Mouse (Mus musculus) forebrain, embryonic 13.5 days (tissue): Measurements from ENCODE around the gene Taf11. TPM values are rescaled to one million over a fixed set of nuclear protein-coding genes. Genes with fewer than 3 reads are reported as not detected.
A peak's percentile ranks its signal among the peaks of the same experiment; 100 is the strongest.

Experiments
- ATAC-seq: fragments of 200-750 bp; cut with Nextera tagmentation; 2 replicates; pipeline ENCODE4 v1.8.0; 2017
- H3K27ac ChIP-seq: fragments of 300-500 bp; sonication (generic); 2 replicates; pipeline ENCODE4 v1.5.1; 2015; ENCODE audit warnings: inconsistent platforms, mild to moderate bottlenecking, moderate library complexity
- H3K27me3 ChIP-seq: fragments of 300-500 bp; sonication (generic); 2 replicates; pipeline ENCODE4 v1.6.1; 2015; ENCODE audit warnings: mild to moderate bottlenecking, inconsistent platforms
- H3K36me3 ChIP-seq: fragments of 300-500 bp; sonication (generic); 2 replicates; pipeline ENCODE4 v1.6.1; 2015; ENCODE audit warnings: mild to moderate bottlenecking, inconsistent platforms; ENCODE audit not compliant: poor library complexity, severe bottlenecking
- H3K4me1 ChIP-seq: fragments of 300-500 bp; sonication (generic); 2 replicates; pipeline ENCODE4 v1.6.1; 2015; ENCODE audit warnings: inconsistent platforms
- H3K4me2 ChIP-seq: fragments of 300-500 bp; sonication (generic); 2 replicates; pipeline ENCODE4 v1.6.1; 2015; ENCODE audit warnings: inconsistent platforms, mild to moderate bottlenecking, moderate library complexity
- H3K4me3 ChIP-seq: fragments of 300-500 bp; sonication (generic); 2 replicates; pipeline ENCODE4 v1.5.1; 2015; ENCODE audit warnings: mild to moderate bottlenecking, inconsistent platforms
- H3K9ac ChIP-seq: fragments of 300-500 bp; sonication (generic); 2 replicates; pipeline ENCODE4 v1.6.1; 2015; ENCODE audit warnings: mild to moderate bottlenecking, inconsistent platforms
- H3K9me3 ChIP-seq: fragments of 300-500 bp; sonication (generic); replicated peaks from 2 replicates; pipeline ENCODE4 v1.6.1; 2016; ENCODE audit warnings: inconsistent platforms
- WGBS: fragments of 180-500 bp; shearing (Covaris S2); methylation state at CpG from one replicate; pipeline ENCODE4 v1.1.7; 2015; 5-methylcytosine and 5-hydroxymethylcytosine counted together
- polyA plus RNA-seq: library from polyadenylated mRNA; unstranded; fragments of >200 nt; fragmentation: Nextera tagmentation; extraction: Ambion mirVana; gene quantifications from 2 replicates; pipeline ENCODE4 v1.2.1, GENCODE M21; 2015

The Taf11 gene
- polyA plus RNA-seq, 1 experiment from 2014 or later = 87.1 TPM

- peaks cover 5% of the 10 kb centered on the region; the same call in 1 of the 2 replicates for H3K36me3 ChIP-seq
- no peak overlapping the region for H3K4me3 ChIP-seq
- 91% methylated on average over 7 of the region's 7 CpGs for WGBS
- no peak overlapping the region for H3K4me2 ChIP-seq
- ATAC-seq = no peak
- H3K27ac ChIP-seq = no peak overlapping the region
- no peaks in the 10 kb centered on the region for H3K9me3 ChIP-seq
- H3K9ac ChIP-seq = no peak overlapping the region
- no peaks in the 10 kb centered on the region for H3K27me3 ChIP-seq
- peaks cover 36% of the 10 kb centered on the region for H3K4me1 ChIP-seq
Observed at GRCm38 (mm10) chr17:27911371-27911770, 1.7 kb upstream of the Taf11 start.

GRCm38 (mm10) chr17:27908888-27909621 is 589 bp downstream of the Taf11 start, which contains the start of gene Anks1:
Gene Anks1, plus strand, starts transcription at chr17:27909306.
- peaks cover 49% of the 10 kb centered on the region for H3K4me1 ChIP-seq
- under 1% methylated on average over 70 of the region's 78 CpGs for WGBS
- no peaks in the 10 kb centered on the region for H3K9me3 ChIP-seq
- H3K4me2 ChIP-seq = peak within 1 kb of the TSS; percentile 95
- peak; percentile 87 for ATAC-seq
- H3K27ac ChIP-seq = peak within 1 kb of the TSS; percentile 89
- no peaks in the 10 kb centered on the region for H3K27me3 ChIP-seq
- peak within 1 kb of the TSS; percentile 92 for H3K4me3 ChIP-seq
- H3K9ac ChIP-seq = peak within 1 kb of the TSS; percentile 90
- H3K36me3 ChIP-seq = peaks cover 14% of the 10 kb centered on the region

GRCm38 (mm10) chr17:27908206-27908887 is 1.3 kb downstream of the Taf11 start:
- peaks cover 20% of the 10 kb centered on the region for H3K36me3 ChIP-seq
- H3K4me1 ChIP-seq = peaks cover 49% of the 10 kb centered on the region
- H3K27me3 ChIP-seq = no peaks in the 10 kb centered on the region
- peak overlapping the region; percentile 89 for H3K27ac ChIP-seq
- H3K9me3 ChIP-seq = no peaks in the 10 kb centered on the region
- peak overlapping the region; percentile 92 for H3K4me3 ChIP-seq
- peak overlapping the region; percentile 95 for H3K4me2 ChIP-seq
- ATAC-seq = peak; percentile 3; the same call in 1 of the 2 replicates
- peak overlapping the region; percentile 90 for H3K9ac ChIP-seq
- 1% methylated on average over 11 of the region's 12 CpGs for WGBS

DNA sequence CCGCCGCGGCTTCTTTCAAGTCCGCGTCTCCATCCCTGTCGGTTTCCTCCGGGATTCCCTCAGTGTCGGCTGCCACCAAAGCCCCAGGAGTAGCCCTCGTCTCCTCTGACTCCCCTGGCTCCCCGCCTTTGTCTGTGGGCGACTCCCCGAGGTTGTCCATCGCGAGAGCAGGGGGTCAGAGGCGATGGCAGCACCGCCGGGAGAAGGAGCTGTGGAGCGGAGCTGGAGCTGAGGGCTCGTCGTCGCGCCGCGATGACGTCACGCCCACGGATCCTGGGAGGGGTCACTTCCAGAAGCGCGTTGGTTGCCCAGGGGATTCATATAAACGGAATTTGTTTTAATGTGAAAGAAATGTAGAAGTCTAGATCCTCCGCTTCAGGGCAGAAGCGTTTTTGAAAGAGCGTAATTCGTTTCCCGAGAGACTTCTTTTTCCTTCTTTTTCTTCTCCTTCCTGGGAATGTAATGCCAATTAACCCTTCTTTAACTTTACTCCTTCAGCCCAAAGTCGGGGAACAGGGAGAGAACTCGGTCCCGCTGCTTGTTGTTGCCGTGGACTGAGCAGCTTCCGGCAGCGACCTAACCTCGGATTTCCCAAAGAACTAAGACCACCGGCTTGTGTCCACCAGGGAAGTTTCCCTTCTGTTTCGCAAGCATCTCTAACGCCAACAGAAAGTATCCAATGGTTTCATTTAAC is 2.0 kb downstream of the Taf11 start:
- Histone ChIP-seq H3K36me3 (peaks cover 22% of the 10 kb centered on the region), H3K27ac (peak overlapping the region; percentile 6; the same call in 1 of the 2 replicates), H3K4me1 (peaks cover 49% of the 10 kb centered on the region), H3K27me3 (no peaks in the 10 kb centered on the region), H3K4me2 (peak overlapping the region; percentile 95), H3K9ac (peak overlapping the region; percentile 90), H3K9me3 (no peaks in the 10 kb centered on the region), H3K4me3 (peak overlapping the region; percentile 92)
- ATAC-seq = peak; percentile 50
- under 1% methylated on average over 45 of the region's 45 CpGs for WGBS

DNA sequence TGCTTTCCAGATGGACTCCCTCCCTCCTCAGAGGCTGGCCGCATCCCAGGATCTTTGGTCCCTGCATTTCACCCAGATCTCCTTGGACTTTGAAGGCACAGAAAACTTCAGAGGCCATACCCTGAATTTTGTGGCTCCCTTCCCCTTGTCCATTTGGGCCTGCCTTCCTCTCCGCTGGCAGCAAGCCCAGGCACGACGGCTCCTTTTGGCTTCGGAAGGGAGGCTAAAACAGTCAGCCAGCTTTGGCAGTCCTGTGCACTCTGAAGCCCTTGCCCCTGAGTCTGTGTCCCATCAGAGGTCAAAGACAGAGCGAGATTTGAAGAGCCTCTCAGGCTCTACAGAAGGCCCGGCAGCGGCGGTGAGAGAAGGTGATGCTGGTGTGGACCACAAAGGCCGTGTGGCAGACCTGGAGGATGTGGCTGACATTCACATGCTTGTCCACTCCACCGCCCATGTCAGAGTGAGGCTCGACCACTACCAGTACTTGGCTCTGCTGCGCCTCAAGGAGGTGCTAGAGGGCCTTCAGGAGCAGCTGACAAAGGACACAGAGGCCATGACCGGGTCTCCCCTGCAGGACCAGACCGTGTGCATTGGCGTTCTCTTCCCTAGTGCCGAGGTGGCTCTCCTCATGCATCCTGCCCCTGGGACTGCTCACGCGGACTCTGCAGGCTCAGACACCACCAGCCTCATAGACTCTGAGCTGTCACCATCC is 23.0 kb downstream of the Taf11 start:
- Histone ChIP-seq H3K9ac (no peak overlapping the region), H3K36me3 (peaks cover 78% of the 10 kb centered on the region), H3K9me3 (no peaks in the 10 kb centered on the region), H3K4me3 (no peak overlapping the region), H3K27me3 (no peaks in the 10 kb centered on the region), H3K4me1 (no peaks in the 10 kb centered on the region), H3K4me2 (no peak overlapping the region), H3K27ac (no peak overlapping the region)
- 86% methylated on average over 19 of the region's 19 CpGs for WGBS
- ATAC-seq = no peak

GRCm38 (mm10) chr17:27883994-27884393 is 25.6 kb downstream of the Taf11 start:
- ATAC-seq = no peak
- Histone ChIP-seq H3K9me3 (no peaks in the 10 kb centered on the region), H3K4me1 (no peaks in the 10 kb centered on the region), H3K27me3 (no peaks in the 10 kb centered on the region), H3K4me2 (no peak overlapping the region), H3K36me3 (peaks cover 79% of the 10 kb centered on the region), H3K9ac (no peak overlapping the region), H3K27ac (no peak overlapping the region), H3K4me3 (no peak overlapping the region)
- WGBS = 93% methylated on average over 6 of the region's 6 CpGs

DNA sequence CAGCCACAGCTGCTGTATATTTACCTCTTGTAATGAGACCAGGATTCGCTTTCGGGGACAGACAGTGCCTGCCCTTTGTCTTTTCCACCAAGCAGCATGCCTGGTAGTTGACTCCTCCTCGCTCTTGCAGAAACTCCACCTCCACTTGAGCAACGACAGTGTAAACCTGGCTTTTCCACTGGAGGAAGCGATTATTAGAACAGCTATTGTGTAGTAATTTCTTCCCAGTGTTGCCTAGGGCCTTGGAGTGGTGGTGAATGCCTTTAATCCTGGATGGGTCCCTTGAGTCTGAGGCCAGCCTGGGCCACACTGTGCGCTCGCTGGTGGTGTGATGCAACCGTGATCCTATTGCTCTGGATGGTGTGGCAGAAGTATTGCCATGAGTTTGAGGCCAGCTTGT is 26.5 kb downstream of the Taf11 start:
- no peaks in the 10 kb centered on the region for H3K27me3 ChIP-seq
- H3K4me2 ChIP-seq = no peak overlapping the region
- H3K4me1 ChIP-seq = no peaks in the 10 kb centered on the region
- H3K27ac ChIP-seq = no peak overlapping the region
- H3K9me3 ChIP-seq = no peaks in the 10 kb centered on the region
- no peak overlapping the region for H3K4me3 ChIP-seq
- no peak overlapping the region for H3K9ac ChIP-seq
- H3K36me3 ChIP-seq = peaks cover 78% of the 10 kb centered on the region
- ATAC-seq = no peak
- 91% methylated on average over 8 of the region's 8 CpGs for WGBS

- Histone ChIP-seq H3K9ac (no peak overlapping the region), H3K4me1 (no peaks in the 10 kb centered on the region), H3K4me2 (no peak overlapping the region), H3K9me3 (no peaks in the 10 kb centered on the region), H3K36me3 (peaks cover 65% of the 10 kb centered on the region), H3K27me3 (no peaks in the 10 kb centered on the region), H3K27ac (no peak overlapping the region), H3K4me3 (no peak overlapping the region)
- 67% methylated on average over 11 of the region's 11 CpGs for WGBS
- ATAC-seq = no peak
Observed at GRCm38 (mm10) chr17:27881518-27881917, 28.1 kb downstream of the Taf11 start.

DNA sequence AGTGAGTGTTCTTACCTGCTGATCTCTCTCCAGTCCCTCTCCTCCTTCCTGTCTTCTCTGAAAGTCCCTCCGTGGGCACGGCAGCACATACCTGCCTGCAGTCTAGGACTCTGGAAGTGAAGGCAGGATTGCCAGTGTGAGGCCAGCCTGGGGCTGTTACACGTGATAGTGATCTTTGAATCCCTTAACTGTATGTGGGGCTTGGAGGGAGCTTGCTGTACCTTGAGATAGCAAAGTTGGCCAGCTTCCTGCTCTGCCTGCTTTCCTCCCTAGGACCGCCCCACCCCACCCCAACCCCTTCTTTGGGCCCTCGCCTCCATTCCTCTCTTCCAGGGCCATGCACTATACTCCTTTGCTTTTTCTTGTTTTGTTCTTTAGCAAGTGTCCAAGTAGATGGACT is 35.1 kb downstream of the Taf11 start:
- ATAC-seq = no peak
- H3K4me3 ChIP-seq = no peak overlapping the region
- H3K4me2 ChIP-seq = no peak overlapping the region
- H3K27me3 ChIP-seq = no peaks in the 10 kb centered on the region
- WGBS = 78% methylated on average over 5 of the region's 5 CpGs
- H3K36me3 ChIP-seq = peaks cover 12% of the 10 kb centered on the region
- no peaks in the 10 kb centered on the region for H3K4me1 ChIP-seq
- H3K9me3 ChIP-seq = no peaks in the 10 kb centered on the region
- H3K27ac ChIP-seq = no peak overlapping the region
- no peak overlapping the region for H3K9ac ChIP-seq

- ATAC-seq = no peak
- no peak overlapping the region for H3K27ac ChIP-seq
- no peak overlapping the region for H3K9ac ChIP-seq
- no peaks in the 10 kb centered on the region for H3K27me3 ChIP-seq
- H3K4me3 ChIP-seq = no peak overlapping the region
- H3K9me3 ChIP-seq = no peaks in the 10 kb centered on the region
- peaks cover 2% of the 10 kb centered on the region; the same call in 1 of the 2 replicates for H3K36me3 ChIP-seq
- no peak overlapping the region for H3K4me2 ChIP-seq
- WGBS = 81% methylated on average over 3 of the region's 3 CpGs
- no peaks in the 10 kb centered on the region for H3K4me1 ChIP-seq
Observed at GRCm38 (mm10) chr17:27873583-27873982, 36.1 kb downstream of the Taf11 start.

DNA sequence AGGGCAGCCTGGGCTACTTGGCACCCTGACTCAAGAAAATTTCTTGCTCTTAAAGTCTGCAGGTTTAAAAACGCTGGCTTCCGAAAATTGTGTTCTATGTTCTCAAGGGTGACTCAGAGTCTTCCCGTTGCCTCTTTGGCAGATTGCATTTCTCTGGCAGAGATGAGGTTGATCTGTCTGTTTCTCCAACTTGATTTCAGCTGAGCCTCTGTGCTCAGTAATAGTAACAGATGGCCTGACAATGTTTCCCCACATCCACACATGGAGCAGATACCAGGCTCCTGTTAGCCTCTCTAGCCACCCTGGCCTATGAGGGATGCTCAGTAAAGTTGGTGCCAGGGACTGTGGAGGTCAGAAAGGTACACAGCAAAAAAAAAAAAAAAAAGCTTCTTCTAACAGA is 37.8 kb downstream of the Taf11 start:
- Histone ChIP-seq H3K9me3 (no peaks in the 10 kb centered on the region), H3K4me2 (no peak overlapping the region), H3K9ac (no peak overlapping the region), H3K27me3 (no peaks in the 10 kb centered on the region), H3K36me3 (no peaks in the 10 kb centered on the region), H3K27ac (no peak overlapping the region), H3K4me1 (no peaks in the 10 kb centered on the region), H3K4me3 (no peak overlapping the region)
- whole genome bisulfite sequencing = 89% methylated on average over 3 of the region's 3 CpGs
- ATAC-seq = no peak
